Mouse (Mus musculus) kidney, postnatal 36 days (tissue): ENCODE data around the gene Scn2b.

ENCODE experiments used
- DNase-seq, 2 experiments: peaks; one replicate each; pipeline ENCODE4 v3.0.0; 2021 to 2022; ENCODE audit warnings: mixed read lengths in 2 of 2

Scn2b gene

GRCm38 (mm10) chr9:45120567-45120966 lies 3.0 kb downstream of the Scn2b start:
- DNase-seq = no peak

DNA sequence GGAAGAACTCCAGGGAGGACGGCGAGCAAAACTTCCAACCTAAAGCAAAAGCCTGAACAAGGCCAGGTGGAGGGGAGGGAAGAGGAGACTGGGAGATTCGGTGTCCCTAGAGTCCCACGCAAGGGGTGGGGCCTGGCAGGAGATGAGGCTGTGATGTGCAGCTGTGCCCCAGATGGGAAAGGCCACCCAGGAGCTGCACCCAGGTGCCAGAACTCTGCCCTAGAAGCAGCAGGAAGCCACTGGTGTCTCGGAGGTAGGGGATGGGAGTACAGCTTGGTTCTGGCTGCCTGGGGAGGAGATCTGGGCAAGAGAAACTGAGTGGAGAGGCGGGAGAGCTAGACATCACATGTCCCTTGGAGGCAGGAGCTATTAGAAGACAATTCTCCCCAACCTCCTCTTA lies 3.4 kb downstream of the Scn2b start:
- no peak for DNase-seq

GRCm38 (mm10) chr9:45121769-45122168 lies 4.2 kb downstream of the Scn2b start:
- peak; percentile 76 to 87 for DNase-seq

DNA sequence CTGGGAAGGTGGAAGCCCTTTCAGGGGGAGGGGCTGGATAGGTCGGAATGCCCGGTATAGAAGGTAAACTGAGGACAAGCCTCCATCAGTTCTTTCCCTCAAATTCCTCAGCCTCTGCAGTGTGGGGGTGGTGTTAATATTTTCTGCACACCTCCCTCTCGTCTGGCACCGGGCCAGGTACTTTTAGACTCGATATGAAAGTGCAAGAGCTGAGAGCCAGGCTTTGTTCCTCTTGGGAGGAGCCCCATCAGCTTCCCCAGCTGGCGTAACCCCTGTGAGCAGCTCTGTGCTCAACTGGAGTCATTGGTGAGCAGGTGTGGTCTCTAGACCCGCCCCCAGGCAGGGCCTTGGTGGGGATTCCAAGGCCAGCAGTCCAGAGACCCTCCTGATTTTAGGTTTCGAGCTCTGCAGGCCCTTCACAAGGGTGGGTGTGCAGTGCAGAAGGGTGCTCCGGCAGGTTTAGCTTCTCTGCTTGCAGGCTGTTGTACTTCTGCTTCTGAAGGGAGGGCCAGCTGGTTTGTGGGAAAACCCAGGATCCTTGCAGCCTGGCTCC lies 4.7 kb downstream of the Scn2b start:
- peak in 1 of 2 experiments; percentile 61 for DNase-seq

GRCm38 (mm10) chr9:45125211-45125610 lies 7.6 kb downstream of the Scn2b start:
- no peak for DNase-seq

GRCm38 (mm10) chr9:45126941-45127340 lies 9.4 kb downstream of the Scn2b start:
- no peak for DNase-seq

- DNase-seq = no peak
Measured at GRCm38 (mm10) chr9:45130119-45130518, 12.5 kb downstream of the Scn2b start.

DNA sequence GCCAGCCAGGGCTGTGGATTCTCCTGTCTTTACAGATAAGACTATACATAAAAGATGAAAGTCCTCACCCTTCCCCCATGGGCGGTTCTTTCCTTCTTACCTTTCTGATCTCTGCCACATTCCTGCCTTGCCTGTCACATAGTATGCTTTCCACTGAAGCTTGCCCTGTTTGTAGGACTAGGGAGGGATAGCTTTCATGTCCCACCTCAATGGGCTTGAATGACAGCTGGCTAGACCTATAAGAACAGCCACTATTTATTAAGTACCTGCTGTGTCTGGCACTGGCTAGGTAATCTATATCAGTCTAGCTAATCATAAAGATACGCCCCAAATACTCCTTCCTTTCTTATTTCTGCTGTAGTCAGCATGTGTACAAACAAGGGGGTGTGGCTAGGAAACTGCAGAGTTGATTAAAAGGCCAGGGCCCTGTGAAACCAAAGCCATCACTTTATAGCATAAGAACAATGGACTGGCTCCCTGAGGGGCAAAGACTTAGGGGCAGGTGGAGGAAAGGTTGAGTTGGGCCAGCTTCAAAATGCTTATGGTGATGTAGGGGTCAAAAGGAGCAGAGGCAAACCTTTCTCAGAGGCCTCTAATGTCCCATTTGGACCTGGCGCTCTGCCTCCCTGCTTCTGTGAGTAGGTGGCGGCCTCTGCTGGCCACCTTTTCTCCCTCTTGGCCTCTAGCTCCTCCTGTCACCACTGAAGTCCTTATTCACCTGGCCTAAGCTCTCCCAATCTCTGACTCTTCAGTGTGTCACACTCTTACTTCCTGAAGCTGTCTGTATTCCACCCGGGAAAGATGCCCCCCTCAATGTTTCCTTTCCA lies 16.1 kb downstream of the Scn2b start:
- DNase-seq = peak; percentile 69 to 88

DNA sequence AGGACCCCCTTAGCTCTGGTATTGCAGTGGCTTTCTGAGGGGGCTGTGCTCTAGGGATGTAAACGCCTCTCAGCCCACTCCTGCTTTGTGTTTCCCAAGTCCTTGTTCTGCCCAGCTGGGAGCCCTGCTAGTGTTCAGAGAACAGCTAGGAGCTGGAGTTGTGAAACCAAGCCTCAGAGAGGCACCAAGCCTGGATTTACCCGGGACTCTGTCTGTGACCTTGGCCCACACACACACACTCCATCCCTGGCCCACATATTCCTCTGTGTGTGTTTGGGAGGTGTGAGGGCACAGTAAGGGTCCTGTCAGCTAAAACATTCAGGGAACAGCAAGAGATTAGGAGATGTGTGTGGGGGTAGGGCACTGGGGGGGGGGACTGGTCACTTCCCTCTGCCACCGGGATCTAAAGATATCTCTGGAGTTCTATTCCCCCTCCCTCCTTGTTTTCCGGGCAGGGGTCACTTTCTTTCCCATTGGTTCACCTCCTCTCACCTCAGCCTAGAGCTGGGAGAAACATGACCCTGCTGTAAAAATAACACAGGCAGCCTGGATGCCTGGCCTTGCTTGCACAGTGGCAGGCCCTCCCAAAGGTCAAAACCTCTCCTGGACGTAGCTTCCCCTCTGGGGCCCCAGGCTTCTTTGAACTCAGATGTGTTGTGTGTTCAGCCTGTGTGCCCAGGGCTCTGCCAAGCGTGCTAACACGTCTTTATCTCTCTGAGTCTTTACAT lies 19.0 kb downstream of the Scn2b start:
- DNase-seq = no peak

DNA sequence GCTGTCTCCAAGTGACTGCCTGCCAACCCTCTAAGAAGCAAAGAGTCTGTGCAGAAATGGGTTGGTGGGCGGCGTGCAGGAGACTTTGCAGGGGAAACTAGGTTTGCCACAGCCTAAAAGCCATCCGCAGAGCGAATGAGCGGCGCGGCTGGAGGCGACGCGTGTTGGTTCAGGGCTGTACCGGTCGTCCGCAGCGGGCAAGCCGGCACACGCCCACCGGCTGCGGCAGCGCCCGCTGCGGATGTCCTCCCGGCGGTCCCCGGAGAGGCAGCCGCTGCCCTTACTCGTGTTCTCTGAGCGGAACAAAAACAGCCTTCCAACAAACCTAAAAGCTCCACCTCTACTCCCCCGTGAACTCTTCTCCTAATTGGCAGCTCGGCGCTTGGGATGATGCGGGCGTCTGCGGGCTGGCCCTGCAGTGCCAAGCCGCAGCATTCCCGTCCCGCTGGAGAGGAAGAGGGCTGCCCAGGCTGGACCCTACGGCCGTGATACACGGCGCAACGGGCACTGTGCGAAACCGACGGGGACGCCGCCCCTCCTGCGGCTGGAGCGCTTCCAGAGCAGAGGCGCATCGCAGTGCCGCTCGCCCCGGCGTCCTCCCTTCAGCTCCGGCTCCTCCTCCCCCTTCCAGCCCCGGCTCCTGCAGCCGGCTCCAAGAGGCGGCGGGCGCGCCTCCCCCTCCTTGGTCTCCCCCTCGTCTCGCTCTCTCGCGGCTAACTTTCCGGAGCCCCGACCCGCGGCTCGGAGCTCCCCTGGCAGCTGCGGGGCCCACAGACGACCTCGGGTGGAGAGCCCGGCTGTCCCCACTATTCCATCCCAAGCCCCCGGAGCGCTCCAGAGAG lies 20.8 kb downstream of the Scn2b start, which contains the start of gene Scn4b:
Scn4b (plus strand) TSS at position 205 of the 842 bp plus-strand sequence.
- peak; percentile 43 to 68 for DNase-seq

DNA sequence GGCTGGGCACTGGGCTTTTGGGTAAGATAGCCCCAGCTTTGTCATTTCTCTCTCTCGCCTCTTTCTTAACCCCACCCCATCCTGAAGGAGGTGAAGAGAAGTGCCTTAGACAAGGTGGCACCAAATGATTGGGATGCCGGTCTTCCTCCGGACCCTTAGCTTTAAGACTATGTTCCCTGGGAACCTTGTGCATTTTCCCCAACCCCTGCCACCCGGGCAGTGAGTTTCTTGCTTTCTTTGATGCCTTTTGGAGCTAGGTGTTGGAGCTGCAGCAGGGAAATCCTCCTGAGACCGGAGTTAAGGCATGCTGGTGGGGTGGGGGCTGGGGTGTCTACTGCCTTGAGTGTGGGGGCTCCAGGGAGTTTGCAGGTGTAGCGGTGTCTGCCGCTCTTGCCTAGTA lies 21.5 kb downstream of the Scn2b start:
- no peak for DNase-seq

- DNase-seq = no peak
Measured at GRCm38 (mm10) chr9:45140945-45141344, 23.4 kb downstream of the Scn2b start.

DNA sequence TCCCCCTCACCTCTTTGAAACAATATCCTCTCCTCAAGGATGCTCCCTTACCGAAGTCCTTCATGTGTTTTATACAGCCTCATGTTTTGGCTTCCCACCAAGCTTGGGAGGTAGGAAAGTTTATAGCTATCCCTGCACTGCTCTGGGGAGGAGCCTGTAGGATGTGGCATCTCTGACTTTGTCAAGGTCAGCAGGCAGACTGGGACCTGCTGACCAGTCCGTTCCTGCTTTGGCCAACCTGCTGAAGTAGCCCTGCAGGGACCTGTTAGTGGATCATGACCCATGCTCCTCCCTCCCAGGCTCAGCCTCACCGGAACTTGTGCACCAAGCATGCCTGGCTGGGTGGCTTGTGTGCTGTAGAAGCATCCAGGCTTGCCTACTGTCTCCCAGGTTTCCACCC lies 25.1 kb downstream of the Scn2b start:
- DNase-seq = peak; percentile 59 to 79

GRCm38 (mm10) chr9:45145533-45146266 lies 28.1 kb downstream of the Scn2b start:
- DNase-seq = no peak

DNA sequence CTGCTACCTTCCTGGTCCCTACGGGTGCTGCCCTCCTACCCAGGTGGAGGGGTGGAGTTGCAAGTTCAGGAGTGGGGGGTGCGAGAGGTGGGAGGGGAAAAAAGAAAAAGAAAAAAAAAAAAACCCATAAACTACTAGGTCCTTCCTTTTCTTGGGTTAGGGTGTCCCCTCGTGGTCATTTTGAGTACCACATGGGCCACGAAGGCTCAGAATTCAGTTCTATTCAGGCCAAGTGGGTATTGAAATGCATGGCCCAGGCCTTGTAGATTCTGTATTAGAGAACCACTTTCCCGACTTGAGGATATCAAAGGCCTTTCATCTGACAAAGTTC lies 28.6 kb downstream of the Scn2b start:
- DNase-seq = peak; percentile 61 to 84

GRCm38 (mm10) chr9:45150933-45151332 lies 33.4 kb downstream of the Scn2b start:
- DNase-seq = no peak

DNA sequence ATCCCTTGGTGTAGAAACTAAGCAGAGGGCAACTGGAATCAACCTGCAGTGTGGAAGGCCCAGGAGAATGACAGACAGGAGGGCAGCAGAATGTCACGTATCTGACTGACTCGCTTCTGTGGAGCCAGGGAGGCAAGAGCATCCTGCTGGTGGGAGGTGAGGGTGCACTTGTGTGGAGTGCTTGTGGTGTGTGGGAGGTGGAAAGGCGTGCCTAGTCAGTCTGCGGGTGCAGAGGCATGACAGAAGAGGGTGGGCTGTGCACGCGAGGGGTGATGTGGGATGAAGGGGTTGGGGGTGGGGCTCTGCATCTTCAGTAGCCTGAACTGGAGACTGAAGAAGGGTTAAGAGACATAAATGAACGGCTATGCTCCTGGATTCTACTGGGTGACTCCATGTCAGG lies 35.8 kb downstream of the Scn2b start:
- DNase-seq = no peak

- DNase-seq = no peak
Measured at GRCm38 (mm10) chr9:45167903-45168302, 50.3 kb downstream of the Scn2b start.

DNA sequence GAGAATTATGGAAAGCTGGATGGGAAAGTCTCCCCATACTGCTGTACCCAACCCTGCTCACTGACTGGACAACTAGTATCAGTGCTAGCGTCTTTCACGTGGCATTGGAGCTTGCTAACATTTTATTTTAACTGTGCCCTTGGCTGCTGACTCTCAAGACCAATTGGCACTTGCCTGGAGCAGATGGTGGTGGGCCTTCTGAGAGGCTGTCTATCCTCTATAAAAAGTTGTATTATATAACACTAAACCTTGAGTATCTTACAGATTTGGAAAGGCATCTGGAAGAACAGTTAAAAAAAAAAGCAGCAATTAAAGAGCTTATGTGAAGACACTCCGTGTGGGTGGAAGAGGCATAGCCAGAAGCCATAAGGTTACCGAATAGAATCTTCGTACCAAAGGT lies 52.6 kb downstream of the Scn2b start:
- no peak for DNase-seq

DNA sequence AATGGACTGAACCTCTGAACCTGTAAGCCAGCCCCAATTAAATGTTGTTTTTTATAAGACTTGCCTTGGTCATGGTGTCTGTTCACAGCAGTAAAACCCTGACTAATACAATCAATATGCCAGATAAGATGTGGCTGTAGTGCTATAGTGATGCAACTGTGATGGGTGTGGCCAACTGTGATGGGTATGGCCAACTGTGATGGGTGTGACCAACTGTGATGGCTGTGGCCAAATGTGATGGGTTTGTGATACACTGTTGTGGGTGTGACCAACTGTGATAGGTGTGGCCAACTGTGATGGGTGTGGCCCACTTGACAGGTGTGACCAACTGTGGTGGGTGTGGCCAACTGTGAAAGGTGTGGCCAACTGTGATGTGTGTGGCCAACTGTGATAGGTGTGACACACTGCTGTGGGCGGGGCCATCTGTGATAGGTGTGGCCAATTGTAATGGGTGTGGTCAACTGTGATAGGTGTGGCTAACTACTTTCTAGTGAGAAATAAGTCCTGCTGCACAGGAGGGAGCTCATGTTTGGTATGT lies 53.6 kb downstream of the Scn2b start:
- DNase-seq = no peak

DNA sequence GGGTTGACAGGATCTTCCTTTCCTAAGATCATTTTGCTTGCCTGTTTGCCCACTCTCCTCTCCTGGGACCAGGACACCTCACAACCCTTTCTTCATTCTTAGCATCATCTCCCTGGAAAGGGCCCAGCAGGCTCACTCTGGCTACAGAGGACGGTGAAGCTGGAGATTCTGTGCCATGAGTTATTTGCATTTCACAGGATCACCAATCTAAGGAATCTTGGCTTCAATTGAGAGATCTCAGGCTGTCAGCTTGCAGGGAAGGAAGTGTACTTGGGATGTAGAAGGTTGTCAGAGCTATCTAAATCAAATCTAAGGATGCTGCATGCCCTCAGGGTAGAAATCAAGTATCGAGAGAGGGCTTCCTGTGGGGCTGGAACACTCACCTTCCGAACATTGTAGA lies 55.9 kb downstream of the Scn2b start:
- no peak for DNase-seq

DNA sequence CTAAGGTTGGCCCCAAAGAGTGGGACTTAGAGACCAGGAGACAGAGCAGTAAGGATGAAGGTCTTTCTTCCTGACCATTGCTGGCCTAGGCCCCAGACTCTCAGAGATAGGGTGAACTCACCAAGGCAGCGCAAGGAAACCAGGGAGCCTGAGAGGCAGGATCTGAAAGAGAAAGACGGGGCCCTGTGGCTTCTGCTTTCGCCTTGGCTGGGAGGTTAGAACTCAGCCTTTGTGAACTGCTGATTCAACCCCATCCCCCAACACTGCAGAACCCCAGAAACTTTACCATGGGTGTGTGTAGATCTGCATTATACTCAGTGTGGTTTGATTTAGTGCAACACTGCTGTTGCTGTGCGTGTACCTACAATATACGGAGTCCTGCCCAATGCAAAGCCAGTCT lies 61.7 kb downstream of the Scn2b start:
- DNase-seq = no peak
